Mouse (Mus musculus): Measurements from ENCODE around the gene Snx21. TPM values are rescaled to one million over a fixed set of nuclear protein-coding genes. Genes with fewer than 3 reads are reported as not detected.
"Not testable (repeated sequence)": the region's sequence is repeated elsewhere in the genome, so short reads cannot be mapped to it uniquely, and the experiment has no call there.

Gene Snx21
- polyA plus RNA-seq, 1 experiment = 52.0 TPM

DNA sequence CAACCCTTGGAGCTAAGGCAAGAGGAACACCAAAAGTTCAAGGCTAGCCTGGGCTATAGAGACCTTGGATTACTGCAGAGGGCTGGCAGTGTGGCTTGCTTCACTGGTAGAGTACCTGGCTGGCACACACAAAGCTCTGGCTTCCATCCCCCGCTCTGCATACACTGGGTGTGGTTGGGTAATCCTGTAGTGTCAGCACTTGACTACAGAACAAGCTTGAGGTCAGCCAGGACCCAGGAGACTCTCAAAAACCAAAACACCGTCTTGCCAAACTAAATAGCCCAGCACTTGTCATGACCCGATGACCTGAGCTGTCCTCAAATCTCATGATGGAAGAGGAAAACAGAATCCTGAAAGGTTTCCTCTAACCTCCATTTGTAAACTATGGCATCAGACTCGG is 4.8 kb downstream of the Snx21 start:
- 39% methylated on average over 4 of the region's 4 CpGs for WGBS
- TF ChIP-seq POLR2A (IDR thresholded peaks at IDR 0.05; ENCODE audit: borderline replicate concordance, extremely low read depth, low read depth, low read length) (no peak), CTCF (IDR thresholded peaks at IDR 0.05; ENCODE audit: insufficient read depth, low read length) (no peak)
- Histone ChIP-seq H3K4me3 (replicated peaks; ENCODE audit: extremely low read depth, low read depth, low read length) (no peak overlapping the region), H3K4me1 (ENCODE audit: control insufficient read depth, insufficient read depth, low read length) (peaks cover 21% of the 10 kb centered on the region)
- DNase-seq = peak; percentile 60

DNA sequence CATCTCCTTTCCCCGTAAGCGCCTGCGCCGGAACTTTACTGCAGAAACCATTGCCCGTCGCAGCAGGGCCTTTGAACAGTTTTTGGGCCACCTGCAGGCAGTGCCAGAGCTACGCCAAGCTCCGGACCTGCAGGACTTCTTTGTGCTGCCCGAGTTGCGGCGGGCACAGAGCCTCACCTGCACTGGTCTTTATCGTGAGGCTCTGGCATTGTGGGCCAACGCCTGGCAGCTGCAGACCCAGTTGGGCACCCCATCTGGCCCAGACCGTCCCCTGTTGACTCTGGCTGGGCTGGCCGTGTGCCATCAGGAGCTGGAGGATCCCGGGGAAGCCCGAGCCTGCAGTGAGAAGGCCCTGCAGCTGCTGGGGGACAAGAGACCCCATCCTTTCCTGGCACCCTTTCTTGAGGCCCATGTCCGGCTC is 6.2 kb downstream of the Snx21 start:
- Histone ChIP-seq H3K4me3 (replicated peaks; ENCODE audit: extremely low read depth, low read depth, low read length) (no peak overlapping the region), H3K4me1 (ENCODE audit: control insufficient read depth, insufficient read depth, low read length) (peaks cover 18% of the 10 kb centered on the region)
- DNase-seq = no peak
- TF ChIP-seq POLR2A (IDR thresholded peaks at IDR 0.05; ENCODE audit: borderline replicate concordance, extremely low read depth, low read depth, low read length) = no peak
- TF ChIP-seq CTCF (IDR thresholded peaks at IDR 0.05; ENCODE audit: insufficient read depth, low read length) = no peak
- WGBS = 86% methylated on average over 18 of the region's 18 CpGs

DNA sequence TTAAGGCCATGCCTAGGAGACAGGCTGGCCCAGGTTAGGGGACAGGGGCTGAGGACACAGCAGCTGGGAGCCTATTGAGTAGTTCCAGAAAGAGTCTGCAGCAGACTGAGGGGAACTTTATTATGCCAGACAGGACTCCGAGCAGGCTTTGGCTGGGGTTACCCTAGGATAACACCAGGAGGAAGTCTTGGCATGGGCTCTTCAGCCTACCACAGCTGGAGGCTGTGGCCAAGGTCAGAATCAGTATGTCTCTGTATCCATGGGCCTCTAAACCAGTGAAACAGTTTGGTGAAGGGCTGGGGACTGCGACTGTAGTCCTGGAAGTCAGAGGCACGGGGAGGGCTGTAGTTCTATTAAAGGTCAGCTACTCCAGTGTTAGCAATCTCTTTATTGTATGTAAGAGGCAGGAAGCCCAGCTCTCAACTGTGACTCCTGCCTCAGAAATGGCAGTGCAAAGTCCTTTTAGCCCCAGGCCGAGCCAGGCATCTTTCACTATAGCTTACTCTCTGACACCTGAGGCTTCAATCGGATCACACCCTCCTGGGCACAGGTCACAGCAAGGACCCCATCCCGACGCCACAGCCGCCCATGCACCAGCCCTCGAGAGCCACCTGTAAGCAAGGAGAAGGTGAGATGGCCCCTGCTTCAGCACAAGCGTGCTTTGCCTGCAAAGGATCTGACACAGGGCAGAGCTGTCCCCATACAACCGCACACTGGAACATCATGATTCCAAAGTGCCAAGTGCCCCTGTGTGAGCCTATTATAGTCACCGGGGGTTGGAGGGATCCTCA is 7.0 kb downstream of the Snx21 start:
- TF ChIP-seq POLR2A (IDR thresholded peaks at IDR 0.05; ENCODE audit: borderline replicate concordance, extremely low read depth, low read depth, low read length) (no peak), CTCF (IDR thresholded peaks at IDR 0.05; ENCODE audit: insufficient read depth, low read length) (no peak)
- Histone ChIP-seq H3K4me1 (ENCODE audit: control insufficient read depth, insufficient read depth, low read length) (peaks cover 15% of the 10 kb centered on the region), H3K4me3 (replicated peaks; ENCODE audit: extremely low read depth, low read depth, low read length) (no peak overlapping the region)
- DNase-seq = no peak
- 89% methylated on average over 12 of the region's 12 CpGs for WGBS

DNA sequence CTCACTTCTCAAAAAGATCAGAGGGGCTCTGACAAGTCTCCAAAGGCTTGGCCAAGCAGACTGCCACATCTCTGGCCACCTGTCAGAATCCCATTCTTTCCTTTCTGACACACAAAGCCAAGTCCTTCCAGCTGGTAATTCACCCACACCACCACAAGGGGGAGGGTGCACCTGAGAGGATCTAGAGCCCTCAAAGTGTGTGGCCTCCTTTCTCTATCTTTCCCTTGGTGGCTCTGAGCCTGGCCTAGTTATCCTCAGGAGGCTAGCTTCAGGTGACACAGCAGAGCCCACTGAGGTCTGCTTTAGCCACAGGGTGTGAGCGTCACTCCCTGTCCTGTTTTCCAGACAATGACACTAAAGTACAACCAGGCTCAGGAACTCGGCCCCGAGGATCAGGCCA is 7.6 kb downstream of the Snx21 start:
- WGBS = 75% methylated on average over 3 of the region's 3 CpGs
- Histone ChIP-seq H3K4me1 (ENCODE audit: control insufficient read depth, insufficient read depth, low read length) (peaks cover 14% of the 10 kb centered on the region), H3K4me3 (replicated peaks; ENCODE audit: extremely low read depth, low read depth, low read length) (no peak overlapping the region)
- DNase-seq = peak; percentile 50
- TF ChIP-seq POLR2A (IDR thresholded peaks at IDR 0.05; ENCODE audit: borderline replicate concordance, extremely low read depth, low read depth, low read length) = no peak
- peak; percentile 88 for TF ChIP-seq CTCF (IDR thresholded peaks at IDR 0.05; ENCODE audit: insufficient read depth, low read length)

DNA sequence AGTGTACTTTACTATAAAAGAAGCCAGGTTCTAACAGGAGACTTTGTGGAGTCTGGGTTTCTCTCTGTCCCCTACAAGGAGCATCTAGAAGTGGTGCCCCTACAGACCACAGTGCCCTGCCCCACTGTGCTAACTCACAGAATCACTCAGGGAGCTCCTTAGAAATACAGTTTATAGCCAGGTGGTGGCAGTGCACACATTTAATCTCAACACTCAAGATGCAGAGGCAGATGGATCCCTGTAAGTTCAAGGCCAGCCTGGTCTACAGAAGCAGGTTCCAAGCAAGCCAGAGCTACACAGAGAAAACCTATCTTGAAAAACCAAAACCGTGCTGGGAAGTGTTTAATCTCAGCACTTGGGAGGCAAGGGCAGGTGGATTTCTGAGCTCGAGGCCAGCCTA is 8.1 kb downstream of the Snx21 start:
- no peak for DNase-seq
- TF ChIP-seq CTCF (IDR thresholded peaks at IDR 0.05; ENCODE audit: insufficient read depth, low read length) = no peak
- TF ChIP-seq POLR2A (IDR thresholded peaks at IDR 0.05; ENCODE audit: borderline replicate concordance, extremely low read depth, low read depth, low read length) = no peak
- WGBS = 85% methylated on average over 2 of the region's 2 CpGs
- Histone ChIP-seq H3K4me1 (ENCODE audit: control insufficient read depth, insufficient read depth, low read length) (peaks cover 8% of the 10 kb centered on the region), H3K4me3 (replicated peaks; ENCODE audit: extremely low read depth, low read depth, low read length) (no peak overlapping the region)

DNA sequence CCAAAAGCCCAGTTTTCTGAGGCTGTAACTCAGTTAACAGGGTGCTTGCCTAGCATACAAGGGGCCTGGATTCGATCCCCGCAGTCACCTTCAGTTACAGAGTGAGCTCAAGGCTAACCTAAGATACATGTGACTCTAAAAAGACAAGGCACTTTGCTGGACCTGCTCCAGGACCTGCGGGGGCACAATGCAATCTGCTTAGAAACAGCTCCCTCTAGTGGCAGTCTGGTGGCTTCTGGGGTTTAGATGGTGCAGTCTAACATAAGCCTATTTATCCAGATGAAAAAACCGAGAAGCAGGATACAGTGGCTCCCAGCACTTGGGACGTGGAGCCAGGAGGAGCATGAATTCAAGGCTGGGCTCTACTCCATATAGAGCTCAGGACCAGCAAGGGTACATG is 8.7 kb downstream of the Snx21 start:
- peak; percentile 68 for DNase-seq
- 24% methylated on average over 5 of the region's 5 CpGs for WGBS
- peak; percentile 78 for TF ChIP-seq CTCF (IDR thresholded peaks at IDR 0.05; ENCODE audit: insufficient read depth, low read length)
- no peak; the same call in 1 of the 2 replicates for TF ChIP-seq POLR2A (IDR thresholded peaks at IDR 0.05; ENCODE audit: borderline replicate concordance, extremely low read depth, low read depth, low read length)
- Histone ChIP-seq H3K4me1 (ENCODE audit: control insufficient read depth, insufficient read depth, low read length) (peaks cover 7% of the 10 kb centered on the region), H3K4me3 (replicated peaks; ENCODE audit: extremely low read depth, low read depth, low read length) (no peak overlapping the region)

DNA sequence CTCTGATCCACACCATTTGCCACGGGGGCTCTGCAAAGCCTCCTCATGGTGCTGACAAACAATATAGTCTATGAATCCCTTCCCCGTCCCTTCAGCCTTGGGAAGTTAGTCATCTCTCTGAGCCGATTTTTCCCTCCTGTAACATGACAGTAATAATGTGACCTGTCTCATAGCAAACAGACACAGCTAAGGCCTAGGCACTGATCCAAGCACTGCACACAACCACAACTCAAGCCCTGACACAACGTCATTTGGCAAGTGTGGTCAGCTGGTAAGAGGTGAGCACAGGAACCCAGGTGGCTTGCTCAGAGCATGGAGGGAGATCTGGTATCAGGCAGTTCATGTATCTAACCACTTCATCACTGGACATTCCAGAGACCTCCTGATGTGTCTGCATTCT is 10.2 kb downstream of the Snx21 start:
- WGBS = 77% methylated on average over 4 of the region's 4 CpGs
- DNase-seq = no peak
- Histone ChIP-seq H3K4me3 (replicated peaks; ENCODE audit: extremely low read depth, low read depth, low read length) (no peak overlapping the region), H3K4me1 (ENCODE audit: control insufficient read depth, insufficient read depth, low read length) (peaks cover 4% of the 10 kb centered on the region)
- no peak for TF ChIP-seq CTCF (IDR thresholded peaks at IDR 0.05; ENCODE audit: insufficient read depth, low read length)
- TF ChIP-seq POLR2A (IDR thresholded peaks at IDR 0.05; ENCODE audit: borderline replicate concordance, extremely low read depth, low read depth, low read length) = no peak

DNA sequence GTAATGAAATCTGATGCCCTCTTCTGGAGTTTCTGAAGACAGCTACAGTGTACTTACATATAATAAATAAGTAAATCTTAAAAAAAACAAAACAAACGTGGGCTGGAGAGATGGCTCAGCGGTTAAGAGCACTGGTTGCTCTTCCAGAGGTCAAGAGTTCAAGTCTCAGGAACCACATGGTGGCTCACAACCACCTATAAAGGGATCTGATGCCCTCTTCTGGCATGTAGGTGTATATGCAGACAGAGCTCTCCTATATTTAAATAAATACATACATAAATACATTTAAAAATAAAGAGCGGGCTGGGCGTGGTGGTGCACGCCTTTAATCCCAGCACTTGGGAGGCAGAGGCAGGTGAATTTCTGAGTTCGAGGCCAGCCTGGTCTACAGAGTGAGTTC is 12.9 kb downstream of the Snx21 start:
- H3K4me3 ChIP-seq (replicated peaks; ENCODE audit: extremely low read depth, low read depth, low read length); DNase-seq; H3K4me1 ChIP-seq (ENCODE audit: control insufficient read depth, insufficient read depth, low read length): not testable (repeated sequence)
- 64% methylated on average over 6 of the region's 6 CpGs for WGBS

DNA sequence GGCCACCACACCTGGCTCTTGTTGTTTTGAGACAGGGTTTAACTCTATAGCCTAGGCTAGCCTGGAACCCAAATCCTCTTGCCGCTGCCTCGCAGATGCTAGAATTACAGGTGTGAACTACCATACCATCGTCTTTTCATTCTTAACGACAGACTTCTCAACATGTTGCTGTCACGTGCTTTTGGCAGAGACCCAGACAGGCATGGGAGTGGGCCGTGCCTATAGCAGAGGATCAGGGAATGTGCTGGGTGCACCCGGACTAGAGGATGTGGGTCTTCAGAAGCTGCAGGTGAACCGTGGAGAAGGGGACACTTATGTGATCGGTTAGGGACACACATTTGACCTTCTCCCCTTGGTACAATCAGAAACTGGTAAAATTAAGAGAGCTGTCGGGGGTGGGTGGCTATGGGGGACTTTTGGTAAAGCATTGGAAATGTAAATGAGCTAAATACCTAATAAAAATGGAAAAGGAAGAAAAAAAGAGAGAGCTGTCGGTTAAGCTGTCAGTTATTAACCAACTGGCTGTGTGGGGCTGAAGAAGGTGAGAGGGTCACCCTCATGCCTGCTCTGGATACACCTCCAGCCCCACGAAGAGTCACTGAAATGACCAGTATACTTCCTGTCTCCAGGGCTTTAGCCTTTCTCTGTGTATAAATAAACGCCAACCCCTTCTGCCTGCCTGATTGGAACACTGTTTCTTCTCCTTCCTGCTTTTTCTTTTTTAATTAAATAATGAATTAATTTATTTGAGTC is 14.8 kb downstream of the Snx21 start:
- no peak for DNase-seq
- WGBS = 81% methylated on average over 13 of the region's 13 CpGs
- Histone ChIP-seq H3K4me1 (ENCODE audit: control insufficient read depth, insufficient read depth, low read length) (peaks cover 3% of the 10 kb centered on the region; the same call in 1 of the 2 replicates), H3K4me3 (replicated peaks; ENCODE audit: extremely low read depth, low read depth, low read length) (no peak overlapping the region)
- TF ChIP-seq CTCF (IDR thresholded peaks at IDR 0.05; ENCODE audit: insufficient read depth, low read length) (no peak), POLR2A (IDR thresholded peaks at IDR 0.05; ENCODE audit: borderline replicate concordance, extremely low read depth, low read depth, low read length) (no peak)
